Mouse (Mus musculus) forebrain, embryonic 16.5 days (tissue): ENCODE data around the gene Vti1a. TPM values are rescaled to one million over a fixed set of nuclear protein-coding genes. Genes with fewer than 3 reads are reported as not detected.

Experiments used
- ATAC-seq: fragments of 200-750 bp; cut with Nextera tagmentation; 2 replicates; pipeline ENCODE4 v1.8.0; 2017; ENCODE audit warnings: mild to moderate bottlenecking, moderate library complexity
- H3K27ac ChIP-seq: fragments of 300-500 bp; sonication (generic); 2 replicates; pipeline ENCODE4 v1.5.1; 2014; ENCODE audit warnings: low read length, control low read depth
- H3K27me3 ChIP-seq: fragments of 300-500 bp; sonication (generic); replicated peaks from 2 replicates; pipeline ENCODE4 v1.6.1; 2014; ENCODE audit warnings: low read length; ENCODE audit not compliant: control insufficient read depth, insufficient read depth
- H3K36me3 ChIP-seq: fragments of 300-500 bp; sonication (generic); 2 replicates; pipeline ENCODE4 v1.6.1; 2014; ENCODE audit not compliant: control insufficient read depth, insufficient read depth
- H3K4me1 ChIP-seq: fragments of 300-500 bp; sonication (generic); replicated peaks from 2 replicates; pipeline ENCODE4 v1.6.1; 2014; ENCODE audit warnings: low read length; ENCODE audit not compliant: control insufficient read depth, insufficient read depth
- H3K4me2 ChIP-seq: fragments of 300-500 bp; sonication (generic); 2 replicates; pipeline ENCODE4 v1.6.1; 2014; ENCODE audit warnings: mild to moderate bottlenecking, low read length, control low read depth
- H3K4me3 ChIP-seq: fragments of 300-500 bp; sonication (generic); replicated peaks from 2 replicates; pipeline ENCODE4 v1.5.1; 2014; ENCODE audit warnings: mild to moderate bottlenecking, low read length, control low read depth
- H3K9ac ChIP-seq: fragments of 300-500 bp; sonication (generic); replicated peaks from 2 replicates; pipeline ENCODE4 v1.6.1; 2014; ENCODE audit warnings: low read depth, low read length, control low read depth
- H3K9me3 ChIP-seq: fragments of 300-500 bp; sonication (generic); 2 replicates; pipeline ENCODE4 v1.6.1; 2016; ENCODE audit warnings: low read length; ENCODE audit not compliant: control insufficient read depth
- WGBS: fragments of 180-500 bp; shearing (Covaris S2); extraction: QIAGEN DNeasy Blood & Tissue Kit; methylation state at CpG from one replicate; pipeline ENCODE4 v1.1.7; 2014; 5-methylcytosine and 5-hydroxymethylcytosine counted together
- polyA plus RNA-seq: library from polyadenylated mRNA; unstranded; fragments of >200 nt; fragmentation: Nextera tagmentation; extraction: Ambion mirVana; gene quantifications from 2 replicates; pipeline ENCODE4 v1.2.1, GENCODE M21; 2015

Gene Vti1a
- polyA plus RNA-seq, 1 experiment from 2014 or later: 34.4 TPM

- H3K4me2 ChIP-seq: peak overlapping the region; percentile 40
- H3K27me3 ChIP-seq: no peaks in the 10 kb centered on the region
- WGBS: 4% methylated on average over 21 of the region's 21 CpGs
- peak; percentile 99 for ATAC-seq
- H3K4me3 ChIP-seq: peak overlapping the region; percentile 17; the same call in 1 of the 2 replicates
- H3K9me3 ChIP-seq: no peaks in the 10 kb centered on the region
- peak overlapping the region; percentile 35; the same call in 1 of the 2 replicates for H3K9ac ChIP-seq
- H3K27ac ChIP-seq: peak overlapping the region; percentile 35; the same call in 1 of the 2 replicates
- no peaks in the 10 kb centered on the region for H3K36me3 ChIP-seq
- H3K4me1 ChIP-seq: peaks cover 11% of the 10 kb centered on the region
Measured at GRCm38 (mm10) chr19:55556168-55556999, 240.3 kb downstream of the Vti1a start.

- H3K27me3 ChIP-seq: no peaks in the 10 kb centered on the region
- no peak for ATAC-seq
- H3K9ac ChIP-seq: no peak overlapping the region
- 89% methylated on average over 12 of the region's 12 CpGs for WGBS
- H3K36me3 ChIP-seq: no peaks in the 10 kb centered on the region
- peaks cover 14% of the 10 kb centered on the region for H3K4me1 ChIP-seq
- H3K4me3 ChIP-seq: no peak overlapping the region
- H3K4me2 ChIP-seq: no peak overlapping the region
- H3K9me3 ChIP-seq: no peaks in the 10 kb centered on the region
- no peak overlapping the region for H3K27ac ChIP-seq
Measured at GRCm38 (mm10) chr19:55559331-55559730, 243.2 kb downstream of the Vti1a start.

- peaks cover 14% of the 10 kb centered on the region for H3K4me1 ChIP-seq
- WGBS: 66% methylated on average over 11 of the region's 11 CpGs
- no peak overlapping the region for H3K4me3 ChIP-seq
- H3K27me3 ChIP-seq: no peaks in the 10 kb centered on the region
- no peak overlapping the region for H3K4me2 ChIP-seq
- ATAC-seq: no peak
- H3K27ac ChIP-seq: no peak overlapping the region
- no peaks in the 10 kb centered on the region for H3K9me3 ChIP-seq
- H3K9ac ChIP-seq: no peak overlapping the region
- H3K36me3 ChIP-seq: no peaks in the 10 kb centered on the region
Measured at GRCm38 (mm10) chr19:55560088-55560682, 244.1 kb downstream of the Vti1a start.

GRCm38 (mm10) chr19:55561469-55561868 is 245.4 kb downstream of the Vti1a start:
- Histone ChIP-seq H3K4me2 (no peak overlapping the region), H3K9ac (no peak overlapping the region), H3K27ac (no peak overlapping the region), H3K4me3 (no peak overlapping the region), H3K9me3 (no peaks in the 10 kb centered on the region), H3K27me3 (no peaks in the 10 kb centered on the region), H3K4me1 (peaks cover 7% of the 10 kb centered on the region), H3K36me3 (no peaks in the 10 kb centered on the region)
- no peak for ATAC-seq
- WGBS: 83% methylated on average over 10 of the region's 10 CpGs

- Histone ChIP-seq H3K4me2 (no peak overlapping the region), H3K9ac (no peak overlapping the region), H3K27ac (no peak overlapping the region), H3K4me1 (0 out of 2 replicates have a peak, but pooled peaks cover 3% of the 10 kb centered on the region), H3K27me3 (no peaks in the 10 kb centered on the region), H3K4me3 (no peak overlapping the region), H3K36me3 (no peaks in the 10 kb centered on the region), H3K9me3 (no peaks in the 10 kb centered on the region)
- ATAC-seq: no peak
- WGBS: 74% methylated on average over 14 of the region's 14 CpGs
Measured at GRCm38 (mm10) chr19:55562487-55563147, 246.5 kb downstream of the Vti1a start.

- no peak for ATAC-seq
- Histone ChIP-seq H3K4me3 (no peak overlapping the region), H3K9me3 (no peaks in the 10 kb centered on the region), H3K27ac (no peak overlapping the region), H3K4me1 (0 out of 2 replicates have a peak, but pooled peaks cover 3% of the 10 kb centered on the region), H3K27me3 (no peaks in the 10 kb centered on the region), H3K36me3 (no peaks in the 10 kb centered on the region), H3K9ac (no peak overlapping the region), H3K4me2 (no peak overlapping the region)
- 72% methylated on average over 15 of the region's 15 CpGs for WGBS
Measured at GRCm38 (mm10) chr19:55563148-55563651, 247.1 kb downstream of the Vti1a start.

- no peak for ATAC-seq
- Histone ChIP-seq H3K4me3 (no peak overlapping the region), H3K36me3 (no peaks in the 10 kb centered on the region), H3K27me3 (no peaks in the 10 kb centered on the region), H3K9me3 (no peaks in the 10 kb centered on the region), H3K4me1 (0 out of 2 replicates have a peak, but pooled peaks cover 3% of the 10 kb centered on the region), H3K27ac (no peak overlapping the region), H3K9ac (no peak overlapping the region), H3K4me2 (no peak overlapping the region)
- WGBS: 82% methylated on average over 13 of the region's 13 CpGs
Measured at GRCm38 (mm10) chr19:55564104-55564938, 248.2 kb downstream of the Vti1a start.

- WGBS: 96% methylated on average over 11 of the region's 11 CpGs
- Histone ChIP-seq H3K27ac (no peak overlapping the region), H3K4me1 (0 out of 2 replicates have a peak, but pooled peaks cover 3% of the 10 kb centered on the region), H3K9ac (no peak overlapping the region), H3K9me3 (no peaks in the 10 kb centered on the region), H3K4me2 (no peak overlapping the region), H3K27me3 (no peaks in the 10 kb centered on the region), H3K4me3 (no peak overlapping the region), H3K36me3 (no peaks in the 10 kb centered on the region)
- ATAC-seq: no peak
Measured at GRCm38 (mm10) chr19:55565111-55565510, 249.0 kb downstream of the Vti1a start.
